In genomic region chr8:71728240-71728785, GRCm38 (mm10) we compare ENCODE assay signal across 9 mouse cellular contexts. TPM values are rescaled to one million over a fixed set of nuclear protein-coding genes. Genes with fewer than 3 reads are reported as not detected.
DNase-seq lines count a peak whose midpoint lies in the region; ATAC-seq lines count a peak whose summit lies in the region.
"Had no signal": no experiment of that assay in that cellular context is flagged by ENCODE, and none has a peak within 500 bp of the region (broad histone marks: within the 10 kb centered on the region; RNA-seq: fewer than 3 reads in every experiment).

No protein-coding gene starts in this region.

- H3K27ac ChIP-seq in heart, embryonic 14.5 days (replicated peaks in 1 of 2; ENCODE audit: control insufficient read depth in 1 of 2, insufficient read depth in 1 of 2, low read depth in 2 of 2, low read length in 2 of 2) = no peak overlapping the region
- H3K27ac ChIP-seq in liver, embryonic 11.5 days (ENCODE audit: low read depth, low read length) = no peak overlapping the region
- H3K27ac ChIP-seq in neural tube, embryonic 15.5 days (replicated peaks) = peak overlapping the region; percentile 88

- ATAC-seq in heart, embryonic 14.5 days (ENCODE audit: insufficient number of reproducible peaks, insufficient read depth, low FRiP score, low read depth) = no peak
- ATAC-seq in liver, embryonic 11.5 days (replicated peaks; ENCODE audit: low FRiP score) = 0 out of 2 replicates have a peak, but pooled peaks have one; percentile 27
- peak; percentile 73 for ATAC-seq in neural tube, embryonic 15.5 days (ENCODE audit: low FRiP score)

- peak; percentile 33 to 36 for DNase-seq in adrenal gland, postnatal 36 days
- DNase-seq in adrenal gland, postnatal 14 days = no peak
- DNase-seq in 416B (ENCODE audit: low read depth) = peak; percentile 19
- peak; percentile 77 to 84 for DNase-seq in cerebellum, postnatal 14 days
- DNase-seq in liver, embryonic 11.5 days (ENCODE audit: low spot score) = no peak
- no peak for DNase-seq in urinary bladder, postnatal 36 days (ENCODE audit: low spot score in 2 of 2)

- no peaks in the 10 kb centered on the region for H3K9me3 ChIP-seq in heart, embryonic 14.5 days (ENCODE audit: control insufficient read depth, low read length)
- H3K9me3 ChIP-seq in liver, embryonic 11.5 days (ENCODE audit: control insufficient read depth, low read length) = no peaks in the 10 kb centered on the region
- H3K9me3 ChIP-seq in neural tube, embryonic 15.5 days (replicated peaks) = no peaks in the 10 kb centered on the region

- peaks cover 53% of the 10 kb centered on the region for H3K27me3 ChIP-seq in heart, embryonic 14.5 days (ENCODE audit: control insufficient read depth, insufficient read depth, low read length)
- H3K27me3 ChIP-seq in liver, embryonic 11.5 days (replicated peaks; ENCODE audit: control insufficient read depth, insufficient read depth, low read length) = peaks cover 32% of the 10 kb centered on the region
- no peaks in the 10 kb centered on the region; the same call in 1 of the 2 replicates for H3K27me3 ChIP-seq in neural tube, embryonic 15.5 days (replicated peaks)

- no peaks in the 10 kb centered on the region for H3K36me3 ChIP-seq in heart, embryonic 14.5 days (ENCODE audit: control insufficient read depth, insufficient read depth, low read length)
- H3K36me3 ChIP-seq in liver, embryonic 11.5 days (ENCODE audit: control insufficient read depth, insufficient read depth, low read length) = no peaks in the 10 kb centered on the region
- H3K36me3 ChIP-seq in neural tube, embryonic 15.5 days = no peaks in the 10 kb centered on the region

- peak overlapping the region; percentile 60 for H3K4me2 ChIP-seq in heart, embryonic 14.5 days (ENCODE audit: low read length)
- peak overlapping the region; percentile 68 for H3K4me2 ChIP-seq in liver, embryonic 11.5 days
- peak overlapping the region; percentile 80 for H3K4me2 ChIP-seq in neural tube, embryonic 15.5 days

- peak overlapping the region; percentile 8; the same call in 1 of the 2 replicates for H3K9ac ChIP-seq in heart, embryonic 14.5 days (ENCODE audit: low read length)
- H3K9ac ChIP-seq in liver, embryonic 11.5 days (ENCODE audit: low read depth, low read length) = no peak overlapping the region
- H3K9ac ChIP-seq in neural tube, embryonic 15.5 days (replicated peaks) = peak overlapping the region; percentile 48

- 7% methylated on average over 20 of the region's 21 CpGs for WGBS in heart, embryonic 14.5 days
- 5% methylated on average over 20 of the region's 21 CpGs for WGBS in liver, embryonic 11.5 days
- 7% methylated on average over 20 of the region's 21 CpGs for WGBS in neural tube, embryonic 15.5 days

- H3K4me1 ChIP-seq in heart, embryonic 14.5 days (ENCODE audit: control insufficient read depth in 2 of 2, insufficient read depth in 2 of 2, low read length in 2 of 2) = peaks cover 4 to 8% of the 10 kb centered on the region in 2 experiments; a peak in 2 of 4 replicates
- peaks cover 13% of the 10 kb centered on the region for H3K4me1 ChIP-seq in liver, embryonic 11.5 days (replicated peaks; ENCODE audit: control insufficient read depth, insufficient read depth, low read length)
- H3K4me1 ChIP-seq in neural tube, embryonic 15.5 days = peaks cover 32% of the 10 kb centered on the region

- peak overlapping the region; percentile 19 to 35; a peak in 3 of 4 replicates for H3K4me3 ChIP-seq in heart, embryonic 14.5 days (ENCODE audit: control insufficient read depth in 1 of 2, insufficient read depth in 1 of 2, low read depth in 1 of 2, low read length in 2 of 2)
- H3K4me3 ChIP-seq in liver, embryonic 11.5 days (ENCODE audit: low read depth, low read length) = peak overlapping the region; percentile 31
- H3K4me3 ChIP-seq in neural tube, embryonic 15.5 days (replicated peaks) = peak overlapping the region; percentile 47

RNA-seq across cellular contexts. Expression of gene Fcho1, which starts 2.8 kb away (rescaled TPM):
- 1 to 10 TPM in 1 of 2 experiments, under 1 TPM in 1; 0.50 to 3.2 TPM for total RNA-seq in adrenal gland, postnatal 36 days (2021)
- 5.4 and 13.9 TPM in 2 replicates for total RNA-seq in adrenal gland, postnatal 14 days (2021)
- 0.61 and 1.4 TPM in 2 replicates for polyA plus RNA-seq in heart, embryonic 14.5 days (2014; fragmentation: Nextera tagmentation; extraction: Ambion mirVana)
- polyA plus RNA-seq in liver, embryonic 11.5 days (2014; fragmentation: Nextera tagmentation; extraction: Ambion mirVana) = 20.8 and 21.1 TPM in 2 replicates
- polyA plus RNA-seq in neural tube, embryonic 15.5 days (2015; fragmentation: Nextera tagmentation; extraction: Ambion mirVana) = 81.2 and 85.0 TPM in 2 replicates
- polyA plus RNA-seq: C2C12 had no signal

RNA-seq across cellular contexts. Expression of gene B3gnt3, which starts 26.7 kb away (rescaled TPM):
- total RNA-seq in adrenal gland, postnatal 36 days (2021) = 1 to 10 TPM; 4.0 to 4.5 TPM
- total RNA-seq in adrenal gland, postnatal 14 days (2021) = 5.4 and 7.4 TPM in 2 replicates
- 3.0 and 3.1 TPM in 2 replicates for polyA plus RNA-seq in heart, embryonic 14.5 days (2014; fragmentation: Nextera tagmentation; extraction: Ambion mirVana)
- polyA plus RNA-seq in liver, embryonic 11.5 days (2014; fragmentation: Nextera tagmentation; extraction: Ambion mirVana) = 2.1 and 2.9 TPM in 2 replicates
- 0.56 and 1.3 TPM in 2 replicates for polyA plus RNA-seq in neural tube, embryonic 15.5 days (2015; fragmentation: Nextera tagmentation; extraction: Ambion mirVana)

RNA-seq across cellular contexts. Expression of gene Insl3, which starts 39.3 kb away (rescaled TPM):
- 1 to 10 TPM; 4.0 to 4.7 TPM for total RNA-seq in adrenal gland, postnatal 36 days (2021)
- 8.0 and 9.8 TPM in 2 replicates for total RNA-seq in adrenal gland, postnatal 14 days (2021)
- polyA plus RNA-seq in heart, embryonic 14.5 days (2014; fragmentation: Nextera tagmentation; extraction: Ambion mirVana) = 2.4 and 2.7 TPM in 2 replicates
- polyA plus RNA-seq in liver, embryonic 11.5 days (2014; fragmentation: Nextera tagmentation; extraction: Ambion mirVana) = 1.3 and 2.0 TPM in 2 replicates
- 1.4 and 2.8 TPM in 2 replicates for polyA plus RNA-seq in neural tube, embryonic 15.5 days (2015; fragmentation: Nextera tagmentation; extraction: Ambion mirVana)

RNA-seq across cellular contexts. Expression of gene Jak3, which starts 52.2 kb away (rescaled TPM):
- total RNA-seq in adrenal gland, postnatal 36 days (2021) = 10 to 100 TPM; 11.3 to 13.0 TPM
- total RNA-seq in adrenal gland, postnatal 14 days (2021) = 17.4 and 21.4 TPM in 2 replicates
- 5.9 and 6.3 TPM in 2 replicates for polyA plus RNA-seq in heart, embryonic 14.5 days (2014; fragmentation: Nextera tagmentation; extraction: Ambion mirVana)
- 10.1 and 11.0 TPM in 2 replicates for polyA plus RNA-seq in liver, embryonic 11.5 days (2014; fragmentation: Nextera tagmentation; extraction: Ambion mirVana)
- polyA plus RNA-seq in neural tube, embryonic 15.5 days (2015; fragmentation: Nextera tagmentation; extraction: Ambion mirVana) = 7.4 and 11.5 TPM in 2 replicates

RNA-seq across cellular contexts. Expression of gene Unc13a, which starts 56.8 kb away (rescaled TPM):
- total RNA-seq in adrenal gland, postnatal 36 days (2021) = 1 to 10 TPM; 4.6 to 7.3 TPM
- 7.2 and 7.7 TPM in 2 replicates for total RNA-seq in adrenal gland, postnatal 14 days (2021)
- polyA plus RNA-seq in heart, embryonic 14.5 days (2014; fragmentation: Nextera tagmentation; extraction: Ambion mirVana) = 0.38 and 0.89 TPM in 2 replicates
- polyA plus RNA-seq in liver, embryonic 11.5 days (2014; fragmentation: Nextera tagmentation; extraction: Ambion mirVana) = 0.41 and 0.45 TPM in 2 replicates
- 18.1 and 22.2 TPM in 2 replicates for polyA plus RNA-seq in neural tube, embryonic 15.5 days (2015; fragmentation: Nextera tagmentation; extraction: Ambion mirVana)

Comparison
In these comparisons a context has a peak if more than half of its experiments do, and no peak if none do; other contexts are left out.
1. DNase-seq: peak in adrenal gland, postnatal 36 days (2 of 2), 416B (single experiment) and cerebellum, postnatal 14 days (2 of 2); none in adrenal gland, postnatal 14 days (single experiment), liver, embryonic 11.5 days (single experiment) and urinary bladder, postnatal 36 days (0 of 2).
2. Peak in every context shown above with its lines, with median percentiles within 50 percentile points of each other: H3K4me2 ChIP-seq and H3K4me3 ChIP-seq.